Mouse (Mus musculus) cerebellum, adult 2 months (tissue): ENCODE data around the gene 2410137M14Rik. TPM values are rescaled to one million over a fixed set of nuclear protein-coding genes. Genes with fewer than 3 reads are reported as not detected.
A peak's percentile ranks its signal among the peaks of the same experiment; 100 is the strongest.
"Not testable (repeated sequence)": the region's sequence is repeated elsewhere in the genome, so short reads cannot be mapped to it uniquely, and the experiment has no call there.

ENCODE experiments used
- DNase-seq, 2 experiments: peaks; one replicate each; pipeline ENCODE4 v3.0.0; 2021
- H3K27ac ChIP-seq: fragments of 200-500 bp; 2 replicates; pipeline ENCODE4 v1.5.1; 2012; ENCODE audit warnings: low read length, control low read depth, inconsistent platforms; ENCODE audit not compliant: insufficient read depth
- H3K27me3 ChIP-seq: fragments of 200-500 bp; 2 replicates; pipeline ENCODE4 v1.6.1; 2012; ENCODE audit warnings: inconsistent platforms, mild to moderate bottlenecking, low read length, moderate library complexity; ENCODE audit not compliant: control insufficient read depth, insufficient read depth
- H3K4me1 ChIP-seq: fragments of 200-500 bp; 2 replicates; pipeline ENCODE4 v1.6.1; 2011; ENCODE audit warnings: low read length; ENCODE audit not compliant: control insufficient read depth, insufficient read depth
- H3K4me3 ChIP-seq: fragments of 200-500 bp; replicated peaks from 2 replicates; pipeline ENCODE3; 2011; ENCODE audit warnings: mild to moderate bottlenecking, low read depth, low read length, control low read depth; ENCODE audit not compliant: insufficient read depth
- CTCF ChIP-seq: fragments of 200-500 bp; IDR thresholded peaks from 2 replicates; pipeline ENCODE4 v1.5.1; 2011; ENCODE audit warnings: low read depth, mild to moderate bottlenecking, control low read depth, low read length, moderate library complexity, borderline replicate concordance; ENCODE audit not compliant: insufficient read depth
- POLR2A ChIP-seq: fragments of 200-500 bp; IDR thresholded peaks from 2 replicates; pipeline ENCODE4 v1.6.1; 2011; ENCODE audit warnings: low read length, control low read depth, borderline replicate concordance; ENCODE audit not compliant: insufficient read depth
- WGBS: fragments of 180-500 bp; shearing (Covaris S2); methylation state at CpG from one replicate; pipeline ENCODE4 v1.1.7; 2018; 5-methylcytosine and 5-hydroxymethylcytosine counted together
- polyA plus RNA-seq: library from polyadenylated mRNA; depleted of rRNA; stranded (reverse); fragments of >200 nt; gene quantifications from 2 replicates; pipeline ENCODE4 v1.2.3, GENCODE M21; 2012; rRNA removed

Gene 2410137M14Rik
- 0.29 TPM in 1 of 2 replicates, not detected in the other for polyA plus RNA-seq

GRCm38 (mm10) chr17:36981221-36981813, at the start of gene 2410137M14Rik:
Gene 2410137M14Rik, minus strand, starts transcription at chr17:36981237.
- TF ChIP-seq CTCF = no peak
- no peak for TF ChIP-seq POLR2A
- DNase-seq = no peak
- 15% methylated on average over 18 of the region's 18 CpGs for WGBS
- no peaks in the 10 kb centered on the region for H3K4me1 ChIP-seq
- no peaks in the 10 kb centered on the region for H3K27me3 ChIP-seq
- no peak within 1 kb of the TSS for H3K4me3 ChIP-seq
- no peak within 1 kb of the TSS for H3K27ac ChIP-seq

- DNase-seq = no peak
- Histone ChIP-seq H3K27ac (peak overlapping the region; percentile 94; the same call in 1 of the 2 replicates), H3K4me1 (no peaks in the 10 kb centered on the region), H3K27me3 (no peaks in the 10 kb centered on the region), H3K4me3 (no peak overlapping the region)
- TF ChIP-seq CTCF (no peak), POLR2A (no peak)
- 73% methylated on average over 8 of the region's 8 CpGs for WGBS
Measured at GRCm38 (mm10) chr17:37029162-37029561, 48.1 kb upstream of the 2410137M14Rik start.

- H3K27me3 ChIP-seq = no peaks in the 10 kb centered on the region
- TF ChIP-seq CTCF (no peak), POLR2A (peak; percentile 52; the same call in 1 of the 2 replicates)
- peak overlapping the region; percentile 96 for H3K4me3 ChIP-seq
- DNase-seq = peak; percentile 95 to 97
- under 1% methylated on average over 14 of the region's 14 CpGs for WGBS
- no peaks in the 10 kb centered on the region for H3K4me1 ChIP-seq
- H3K27ac ChIP-seq = peak overlapping the region; percentile 94
Measured at GRCm38 (mm10) chr17:37028683-37029120, 47.7 kb upstream of the 2410137M14Rik start.

GRCm38 (mm10) chr17:37028212-37028611, 47.2 kb upstream of the 2410137M14Rik start:
- 12% methylated on average over 10 of the region's 10 CpGs for WGBS
- peak overlapping the region; percentile 96 for H3K4me3 ChIP-seq
- no peak for DNase-seq
- no peaks in the 10 kb centered on the region for H3K27me3 ChIP-seq
- H3K4me1 ChIP-seq = no peaks in the 10 kb centered on the region
- H3K27ac ChIP-seq = peak overlapping the region; percentile 94
- no peak for TF ChIP-seq POLR2A

GRCm38 (mm10) chr17:37027486-37027885, 46.4 kb upstream of the 2410137M14Rik start:
- TF ChIP-seq POLR2A (no peak), CTCF (no peak)
- Histone ChIP-seq H3K4me3 (no peak overlapping the region), H3K27ac (no peak overlapping the region), H3K4me1 (no peaks in the 10 kb centered on the region), H3K27me3 (no peaks in the 10 kb centered on the region)
- 99% methylated on average over 4 of the region's 4 CpGs for WGBS
- no peak for DNase-seq

- H3K27ac ChIP-seq = no peak overlapping the region
- H3K4me3 ChIP-seq = no peak overlapping the region
- DNase-seq = no peak
- WGBS = 72% methylated on average over 2 of the region's 2 CpGs
- H3K4me1 ChIP-seq = no peaks in the 10 kb centered on the region
- TF ChIP-seq CTCF (no peak), POLR2A (no peak)
- no peaks in the 10 kb centered on the region for H3K27me3 ChIP-seq
Measured at GRCm38 (mm10) chr17:37026425-37026824, 45.4 kb upstream of the 2410137M14Rik start.

- Histone ChIP-seq H3K4me3 (peak within 1 kb of the TSS; percentile 41), H3K27me3 (no peaks in the 10 kb centered on the region), H3K27ac (no peak within 1 kb of the TSS; the same call in 1 of the 2 replicates), H3K4me1 (no peaks in the 10 kb centered on the region)
- TF ChIP-seq CTCF (no peak), POLR2A (no peak)
- 76% methylated on average over 9 of the region's 9 CpGs for WGBS
- DNase-seq = peak in 1 of 2 experiments; percentile 23
Measured at GRCm38 (mm10) chr17:37022628-37023576, 41.9 kb upstream of the 2410137M14Rik start, which contains the start of gene Mog. Gene Mog, minus strand, starts transcription at chr17:37023398.

- H3K4me3 ChIP-seq, H3K27me3 ChIP-seq, DNase-seq, H3K27ac ChIP-seq, H3K4me1 ChIP-seq: not testable (repeated sequence)
- 89% methylated on average over 5 of the region's 5 CpGs for WGBS
Measured at GRCm38 (mm10) chr17:37019242-37019641, 38.2 kb upstream of the 2410137M14Rik start.
